Mouse (Mus musculus): ENCODE measurements around the gene Apol7e. TPM values are rescaled to one million over a fixed set of nuclear protein-coding genes. Genes with fewer than 3 reads are reported as not detected.

Gene Apol7e
- total RNA-seq, 2 experiments from 2014 or later, result not detected

Other genes with a start within 250 kb of the Apol7e start
- gene Apol10a, start 221.8 kb upstream of the Apol7e start, total RNA-seq (2021), result not detected
- gene Apol11a, start 190.6 kb upstream of the Apol7e start, total RNA-seq (2021), result not detected
- not detected for gene Apol7c, start 165.5 kb upstream of the Apol7e start, total RNA-seq (2021)
- not detected for gene 1700025B11Rik, start 137.0 kb upstream of the Apol7e start, total RNA-seq (2021)
- under 1 TPM; 0.19 to 0.26 TPM for gene Apol10b, start 102.7 kb upstream of the Apol7e start, total RNA-seq (2021)
- not detected for gene Gm36245, start 99.6 kb upstream of the Apol7e start, total RNA-seq (2021)
- gene Apol11b, start 55.6 kb upstream of the Apol7e start, total RNA-seq (2021), result under 1 TPM in 1 of 2 experiments, not detected in 1; 0.26 TPM
- gene Apol9b, start 30.2 kb downstream of the Apol7e start, total RNA-seq (2021), result not detected
- gene Apol8, start 58.1 kb downstream of the Apol7e start, total RNA-seq (2021), result 1 to 10 TPM; 7.9 to 9.2 TPM
- gene Myh9, start 143.3 kb downstream of the Apol7e start, total RNA-seq (2021), result 10 to 100 TPM; 74.4 to 78.9 TPM
- gene Txn2, start 230.1 kb downstream of the Apol7e start, total RNA-seq (2021), result 100 to 1,000 TPM; 145 TPM